Mouse (Mus musculus) B cell, adult 2 months (primary cell): ENCODE measurements around the gene Ifnlr1.

Experiments used
- DNase-seq, 2 experiments: peaks; one replicate each; pipeline ENCODE4 v3.0.0; 2022

Ifnlr1 gene

GRCm38 (mm10) chr4:135745613-135746012 lies 59.5 kb downstream of the Ifnlr1 start:
- DNase-seq: no peak

- DNase-seq: peak in 1 of 2 experiments; percentile 8
Measured at GRCm38 (mm10) chr4:135750896-135751295, 64.8 kb downstream of the Ifnlr1 start.

- DNase-seq: no peak
Measured at GRCm38 (mm10) chr4:135752106-135752778, 66.2 kb downstream of the Ifnlr1 start.

- no peak for DNase-seq
Measured at GRCm38 (mm10) chr4:135752779-135753164, 66.7 kb downstream of the Ifnlr1 start.
